Mouse (Mus musculus) small intestine, adult 2 months (tissue): ENCODE results near the gene Gramd2. TPM values are rescaled to one million over a fixed set of nuclear protein-coding genes. Genes with fewer than 3 reads are reported as not detected.

ENCODE experiments used
- H3K27ac ChIP-seq: fragments of 200-500 bp; 2 replicates; pipeline ENCODE4 v1.5.1; 2012; ENCODE audit warnings: low read depth, low read length, control low read depth, inconsistent platforms; ENCODE audit not compliant: insufficient read depth
- H3K27me3 ChIP-seq: fragments of 200-500 bp; 2 replicates; pipeline ENCODE4 v1.6.1; 2012; ENCODE audit warnings: mild to moderate bottlenecking, moderate library complexity, low read length, inconsistent platforms; ENCODE audit not compliant: control insufficient read depth, insufficient read depth
- H3K36me3 ChIP-seq: fragments of 200-500 bp; 2 replicates; pipeline ENCODE4 v1.6.1; 2012; ENCODE audit warnings: mild to moderate bottlenecking, low read length, control low read depth, inconsistent platforms; ENCODE audit not compliant: control insufficient read depth, insufficient read depth
- H3K4me1 ChIP-seq: fragments of 200-500 bp; 2 replicates; pipeline ENCODE4 v1.6.1; 2012; ENCODE audit warnings: low read length, inconsistent platforms, mixed read lengths; ENCODE audit not compliant: control insufficient read depth, insufficient read depth, insufficient read length
- H3K4me3 ChIP-seq: fragments of 200-500 bp; 2 replicates; pipeline ENCODE4 v1.5.1; 2012; ENCODE audit warnings: low read depth, mild to moderate bottlenecking, control low read depth, inconsistent platforms, low read length, moderate library complexity
- CTCF ChIP-seq: fragments of 200-500 bp; IDR thresholded peaks from 2 replicates; pipeline ENCODE4 v1.5.1; 2012; ENCODE audit warnings: low read depth, mild to moderate bottlenecking, control low read depth, inconsistent platforms, low read length, moderate library complexity, mixed read lengths; ENCODE audit not compliant: insufficient replicate concordance, insufficient read length; ENCODE audit errors: extremely low read depth
- POLR2A ChIP-seq: fragments of 200-500 bp; IDR thresholded peaks from 2 replicates; pipeline ENCODE4 v1.6.1; 2012; ENCODE audit warnings: low read depth, mild to moderate bottlenecking, control low read depth, inconsistent platforms, low read length, moderate library complexity
- WGBS: fragments of 180-500 bp; shearing (Covaris S2); methylation state at CpG from one replicate; pipeline ENCODE4 v1.1.7; 2018; 5-methylcytosine and 5-hydroxymethylcytosine counted together
- polyA plus RNA-seq: library from polyadenylated mRNA; depleted of rRNA; stranded (reverse); fragments of >200 nt; gene quantifications from 2 replicates; pipeline ENCODE4 v1.2.3, GENCODE M21; 2012

Gramd2 gene
- polyA plus RNA-seq, 1 experiment = 4.6 TPM

DNA sequence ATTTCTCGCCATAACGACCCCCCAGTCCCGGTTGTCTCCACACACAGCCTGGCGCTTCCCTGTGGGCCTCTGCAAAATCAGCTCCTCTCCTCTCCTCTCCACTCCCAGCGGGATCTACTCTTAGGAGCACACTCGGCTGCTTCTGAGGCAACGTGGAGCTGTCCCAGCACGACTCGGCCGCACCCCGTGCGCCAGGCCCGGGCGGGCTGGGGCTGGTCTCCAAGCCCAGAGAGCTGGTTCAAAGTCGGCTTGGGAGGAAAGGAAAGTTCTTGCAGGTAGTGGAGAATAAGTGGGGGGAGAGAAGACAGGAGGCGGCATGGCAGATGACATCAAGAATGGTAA is 561 bp downstream of the Gramd2 start:
- TF ChIP-seq POLR2A (no peak), CTCF (no peak)

DNA sequence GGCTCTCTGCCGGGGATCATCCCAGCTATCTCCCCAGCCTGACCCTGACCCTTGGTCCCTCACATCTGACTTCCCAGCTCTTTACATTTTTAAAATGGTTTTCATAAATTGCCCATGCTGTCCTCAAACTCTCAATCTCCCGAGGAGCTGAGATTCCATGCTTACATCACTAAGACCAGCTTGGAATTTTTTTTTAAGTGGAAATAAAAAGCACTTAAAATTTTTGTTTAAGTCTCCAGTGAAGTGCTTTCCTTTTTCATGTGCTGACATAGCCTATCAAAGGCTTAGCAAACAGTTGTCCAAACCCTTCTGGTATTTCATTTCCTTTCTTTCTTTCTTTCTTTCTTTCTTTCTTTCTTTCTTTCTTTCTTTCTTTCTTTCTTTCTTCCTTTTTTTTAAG is 4.1 kb downstream of the Gramd2 start:
- H3K36me3 ChIP-seq = peaks cover 7% of the 10 kb centered on the region
- no peak overlapping the region for H3K27ac ChIP-seq
- peaks cover 3% of the 10 kb centered on the region; the same call in 1 of the 2 replicates for H3K4me1 ChIP-seq
- TF ChIP-seq POLR2A = no peak
- no peak for TF ChIP-seq CTCF
- no peaks in the 10 kb centered on the region for H3K27me3 ChIP-seq
- no peak overlapping the region for H3K4me3 ChIP-seq
- 34% methylated on average over 2 of the region's 2 CpGs for WGBS

More for the DNA sequence above, 561 bp downstream of the Gramd2 start:
- Histone ChIP-seq H3K36me3 (peaks cover 38% of the 10 kb centered on the region), H3K27me3 (no peaks in the 10 kb centered on the region), H3K27ac (peak overlapping the region; percentile 32; the same call in 1 of the 2 replicates), H3K4me3 (peak overlapping the region; percentile 61), H3K4me1 (peaks cover 6% of the 10 kb centered on the region; the same call in 1 of the 2 replicates)
- 20% methylated on average over 16 of the region's 16 CpGs for WGBS

DNA sequence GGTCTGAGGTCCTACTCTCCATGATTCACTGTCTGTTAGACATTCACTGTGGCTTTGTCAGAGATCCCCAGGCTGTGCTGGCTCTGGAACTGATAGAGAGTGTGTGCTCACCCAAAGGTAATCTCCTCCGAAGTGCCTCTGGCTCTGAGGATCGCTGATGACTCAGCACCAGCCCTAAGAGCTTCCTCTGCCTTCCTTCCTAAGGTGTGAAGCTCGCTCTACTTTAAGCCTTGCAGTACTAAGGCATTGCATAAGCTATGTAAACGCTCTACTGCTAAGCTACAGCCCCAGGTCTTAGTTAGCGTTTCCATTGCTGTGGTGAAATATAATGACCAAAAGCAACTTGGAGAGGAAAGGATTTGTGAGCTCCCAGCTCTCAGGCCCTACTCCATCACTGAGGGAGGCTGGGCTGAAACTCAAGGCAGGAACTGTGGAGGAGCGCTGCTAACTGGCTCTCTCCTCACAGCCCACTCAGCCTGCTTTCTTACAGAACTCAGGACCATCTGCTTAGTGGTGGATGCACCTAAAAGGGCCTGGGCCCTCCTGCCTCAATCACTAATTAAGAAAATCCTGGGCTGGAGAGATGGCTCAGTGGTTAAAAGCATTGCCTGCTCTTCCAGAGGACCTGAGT is 7.6 kb downstream of the Gramd2 start:
- Histone ChIP-seq H3K27ac (no peak overlapping the region), H3K4me1 (peaks cover 10% of the 10 kb centered on the region; the same call in 1 of the 2 replicates), H3K36me3 (no peaks in the 10 kb centered on the region), H3K4me3 (no peak overlapping the region), H3K27me3 (no peaks in the 10 kb centered on the region)
- TF ChIP-seq CTCF (no peak), POLR2A (no peak)
- 37% methylated on average over 6 of the region's 6 CpGs for WGBS

DNA sequence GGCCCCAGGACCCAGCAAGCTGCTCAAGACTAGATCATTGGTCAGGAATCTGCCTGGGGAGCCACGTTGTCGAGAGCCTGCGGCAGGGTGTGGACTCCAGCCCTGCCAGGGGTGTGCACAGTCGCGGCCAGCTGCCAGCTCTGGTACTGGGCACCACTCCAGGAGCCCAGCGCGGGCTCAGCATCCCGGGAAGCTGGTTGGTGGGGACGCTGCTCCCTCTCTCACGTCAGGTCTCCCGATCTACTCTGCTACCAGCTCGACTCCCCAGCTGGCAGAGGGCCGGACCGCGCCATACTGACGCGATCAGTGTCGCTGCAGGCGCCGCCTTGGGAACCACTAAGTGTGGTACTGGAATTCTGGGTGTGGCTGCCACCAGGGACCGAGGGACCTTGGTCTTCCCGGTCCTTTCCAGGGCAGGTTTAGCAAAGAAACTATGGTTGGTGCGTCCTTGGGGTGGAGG is 11.7 kb downstream of the Gramd2 start:
- Histone ChIP-seq H3K27ac (peak overlapping the region; percentile 88), H3K4me1 (peaks cover 23% of the 10 kb centered on the region), H3K27me3 (no peaks in the 10 kb centered on the region), H3K4me3 (peak overlapping the region; percentile 39), H3K36me3 (no peaks in the 10 kb centered on the region)
- peak; percentile 13; the same call in 1 of the 2 replicates for TF ChIP-seq POLR2A
- no peak for TF ChIP-seq CTCF
- WGBS = 2% methylated on average over 23 of the region's 23 CpGs

DNA sequence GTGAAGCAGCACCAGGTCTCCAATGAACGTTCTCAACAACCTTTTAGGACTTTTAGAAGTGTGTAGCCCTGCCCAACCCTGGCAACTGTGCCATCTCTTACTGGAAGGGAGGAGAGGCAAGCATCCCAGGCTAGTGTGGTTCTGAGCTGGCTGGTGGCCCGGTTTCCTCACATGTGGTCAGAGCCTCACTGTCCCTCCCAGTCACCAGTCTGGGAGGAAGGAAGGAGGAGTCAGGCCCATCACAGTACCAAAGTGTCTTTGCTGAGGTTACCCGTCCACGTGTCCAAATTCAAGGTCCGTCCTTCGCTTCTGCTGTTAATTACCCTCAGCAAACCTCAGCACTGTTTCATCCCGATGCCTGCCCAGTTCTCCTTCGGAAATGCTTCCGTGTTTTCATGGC is 12.2 kb downstream of the Gramd2 start:
- WGBS = 23% methylated on average over 9 of the region's 9 CpGs
- no peak for TF ChIP-seq POLR2A
- Histone ChIP-seq H3K36me3 (no peaks in the 10 kb centered on the region), H3K4me3 (peak overlapping the region; percentile 39), H3K27ac (peak overlapping the region; percentile 88), H3K4me1 (peaks cover 23% of the 10 kb centered on the region), H3K27me3 (no peaks in the 10 kb centered on the region)

DNA sequence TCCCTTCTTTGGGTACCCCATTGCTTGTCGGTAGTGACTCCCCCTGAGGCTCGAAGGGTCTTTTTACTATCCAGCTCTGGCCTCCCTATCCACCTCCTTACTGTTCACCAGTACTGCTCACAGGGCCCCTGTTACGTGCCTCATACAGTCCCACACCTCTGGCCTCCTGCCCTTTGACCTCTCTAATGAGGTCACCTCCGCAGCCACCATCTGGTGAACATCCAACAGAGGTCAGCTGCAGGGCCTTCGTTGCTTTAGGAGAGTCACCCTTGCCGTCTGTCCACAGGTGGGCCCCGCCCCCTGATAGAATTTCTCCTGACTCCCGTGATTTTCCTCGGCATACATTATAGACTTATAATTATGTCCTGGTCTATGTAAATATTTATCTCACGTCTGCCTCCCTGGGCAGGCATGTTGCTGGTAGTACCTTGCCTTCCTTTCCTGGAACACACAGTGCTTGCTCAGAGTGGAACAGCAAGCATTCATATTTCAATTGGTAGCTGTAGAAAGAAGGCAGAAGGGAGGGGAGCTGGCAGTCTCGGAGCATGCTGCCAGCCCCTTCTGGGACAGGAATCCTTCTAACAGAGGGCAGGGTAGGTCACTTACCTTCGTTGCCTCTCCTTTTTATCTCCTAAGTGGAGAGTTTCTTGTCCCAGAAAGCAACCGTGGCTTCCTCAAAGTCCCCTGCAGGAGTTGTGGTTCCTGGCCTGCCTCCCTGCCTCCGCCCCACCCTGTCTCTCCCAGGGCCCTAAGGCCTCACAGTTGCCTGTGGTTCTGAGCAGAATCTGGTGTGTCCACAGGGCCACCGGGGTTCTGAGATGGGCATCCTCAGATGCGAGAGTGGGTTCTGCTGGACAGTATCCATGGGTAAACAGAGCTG is 14.9 kb downstream of the Gramd2 start:
- WGBS = 41% methylated on average over 16 of the region's 16 CpGs
- H3K4me3 ChIP-seq = no peak overlapping the region
- H3K4me1 ChIP-seq = peaks cover 36% of the 10 kb centered on the region
- no peaks in the 10 kb centered on the region for H3K36me3 ChIP-seq
- peak overlapping the region; percentile 80 for H3K27ac ChIP-seq
- TF ChIP-seq CTCF (no peak), POLR2A (no peak)
- no peaks in the 10 kb centered on the region for H3K27me3 ChIP-seq

DNA sequence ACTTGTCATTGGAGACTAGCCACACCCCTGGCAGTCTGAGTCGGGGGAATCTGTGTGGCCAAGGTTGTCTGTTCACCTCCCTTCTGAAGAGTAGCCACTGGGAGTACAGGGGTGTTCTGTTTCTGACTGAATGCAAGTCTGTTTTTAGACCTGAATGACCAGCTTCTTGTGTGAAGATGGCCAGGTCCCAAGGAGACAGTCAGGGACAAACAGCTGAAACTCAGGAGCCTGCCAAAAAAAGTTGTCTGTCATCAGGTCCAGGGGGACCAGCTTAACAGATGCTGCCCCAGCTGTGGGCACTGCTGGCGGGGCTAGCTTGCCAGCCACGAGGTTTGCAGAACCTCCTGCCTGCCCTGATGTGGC is 15.5 kb downstream of the Gramd2 start:
- WGBS = 49% methylated on average over 3 of the region's 3 CpGs
- no peaks in the 10 kb centered on the region for H3K27me3 ChIP-seq
- H3K4me3 ChIP-seq = no peak overlapping the region
- no peaks in the 10 kb centered on the region for H3K36me3 ChIP-seq
- TF ChIP-seq POLR2A (no peak), CTCF (no peak)
- H3K4me1 ChIP-seq = peaks cover 36% of the 10 kb centered on the region
- peak overlapping the region; percentile 80; the same call in 1 of the 2 replicates for H3K27ac ChIP-seq
